Mouse (Mus musculus) heart, embryonic 11.5 days (tissue): ENCODE data around the gene Spata20. TPM values are rescaled to one million over a fixed set of nuclear protein-coding genes. Genes with fewer than 3 reads are reported as not detected.

Experiments used
- ATAC-seq: fragments of 200-750 bp; cut with Nextera tagmentation; replicated peaks from 2 replicates; pipeline ENCODE4 v1.8.0; 2017; ENCODE audit warnings: moderate library complexity; ENCODE audit not compliant: insufficient number of reproducible peaks, low FRiP score, low TSS enrichment
- H3K27ac ChIP-seq: fragments of 300-500 bp; sonication (generic); 2 replicates; pipeline ENCODE4 v1.5.1; 2014; ENCODE audit warnings: mild to moderate bottlenecking, low read depth, low read length
- H3K27me3 ChIP-seq: fragments of 300-500 bp; sonication (generic); 2 replicates; pipeline ENCODE4 v1.6.1; 2014; ENCODE audit warnings: mild to moderate bottlenecking, low read length, mixed read lengths; ENCODE audit not compliant: control insufficient read depth, insufficient read depth
- H3K36me3 ChIP-seq: fragments of 300-500 bp; sonication (generic); 2 replicates; pipeline ENCODE4 v1.6.1; 2014; ENCODE audit warnings: mild to moderate bottlenecking, low read length, moderate library complexity, mixed read lengths; ENCODE audit not compliant: control insufficient read depth, insufficient read depth
- H3K4me1 ChIP-seq: fragments of 300-500 bp; sonication (generic); 2 replicates; pipeline ENCODE4 v1.6.1; 2014; ENCODE audit warnings: low read length; ENCODE audit not compliant: control insufficient read depth, insufficient read depth
- H3K4me2 ChIP-seq: fragments of 300-500 bp; sonication (generic); 2 replicates; pipeline ENCODE4 v1.6.1; 2014; ENCODE audit warnings: mild to moderate bottlenecking, moderate library complexity
- H3K4me3 ChIP-seq: fragments of 300-500 bp; sonication (generic); 2 replicates; pipeline ENCODE4 v1.5.1; 2014; ENCODE audit warnings: low read depth, low read length
- H3K9ac ChIP-seq: fragments of 300-500 bp; sonication (generic); 2 replicates; pipeline ENCODE4 v1.6.1; 2014; ENCODE audit warnings: mild to moderate bottlenecking, low read depth, low read length, moderate library complexity
- H3K9me3 ChIP-seq: fragments of 300-500 bp; sonication (generic); replicated peaks from 2 replicates; pipeline ENCODE4 v1.6.1; 2016; ENCODE audit warnings: low read length; ENCODE audit not compliant: control insufficient read depth
- WGBS: fragments of 180-500 bp; shearing (Covaris S2); extraction: QIAGEN DNeasy Blood & Tissue Kit; methylation state at CpG from one replicate; pipeline ENCODE4 v1.1.7; 2014; ENCODE audit not compliant: insufficient replicate concordance; 5-methylcytosine and 5-hydroxymethylcytosine counted together
- polyA plus RNA-seq: library from polyadenylated mRNA; unstranded; fragments of >200 nt; fragmentation: Nextera tagmentation; extraction: Ambion mirVana; gene quantifications from 2 replicates; pipeline ENCODE4 v1.2.1, GENCODE M21; 2014

Spata20 gene
- polyA plus RNA-seq, 1 experiment from 2014 or later, result not detected

- ATAC-seq, result no peak
- H3K4me2 ChIP-seq, result no peak overlapping the region
- H3K4me3 ChIP-seq, result no peak overlapping the region
- H3K9me3 ChIP-seq, result no peaks in the 10 kb centered on the region
- no peaks in the 10 kb centered on the region for H3K36me3 ChIP-seq
- no peak overlapping the region for H3K9ac ChIP-seq
- peaks cover 6% of the 10 kb centered on the region for H3K27me3 ChIP-seq
- 91% methylated on average over 6 of the region's 6 CpGs for WGBS
- H3K4me1 ChIP-seq, result peaks cover 13% of the 10 kb centered on the region
- no peak overlapping the region for H3K27ac ChIP-seq
Measured at GRCm38 (mm10) chr11:94440421-94440820, 45.6 kb downstream of the Spata20 start.

GRCm38 (mm10) chr11:94429011-94429651 is 56.8 kb downstream of the Spata20 start:
- Histone ChIP-seq H3K9me3 (no peaks in the 10 kb centered on the region), H3K9ac (no peak overlapping the region), H3K4me1 (peaks cover 35% of the 10 kb centered on the region), H3K4me3 (no peak overlapping the region), H3K27me3 (peaks cover 41% of the 10 kb centered on the region), H3K27ac (peak overlapping the region; percentile 15), H3K36me3 (no peaks in the 10 kb centered on the region), H3K4me2 (peak overlapping the region; percentile 27; the same call in 1 of the 2 replicates)
- ATAC-seq, result no peak
- 9% methylated on average over 9 of the region's 9 CpGs for WGBS

Other genes starting within 250 kb of the Spata20 start
- gene Wfikkn2, start 240.2 kb downstream of the Spata20 start, polyA plus RNA-seq, result 1.1 and 1.8 TPM in 2 replicates
- gene Gm21885, start 204.3 kb downstream of the Spata20 start, polyA plus RNA-seq, result not detected in 2 replicates
- 77.9 and 79.4 TPM in 2 replicates for gene Luc7l3, start 164.2 kb downstream of the Spata20 start, polyA plus RNA-seq
- gene Ankrd40, start 158.2 kb downstream of the Spata20 start, polyA plus RNA-seq, result 34.3 and 34.9 TPM in 2 replicates
- gene Abcc3, start 93.2 kb downstream of the Spata20 start, polyA plus RNA-seq, result 0.34 and 0.96 TPM in 2 replicates
- gene Cacna1g, start 12.0 kb downstream of the Spata20 start, polyA plus RNA-seq, result 2.7 and 4.3 TPM in 2 replicates
- 8.2 and 9.1 TPM in 2 replicates for gene Epn3, start 13.8 kb upstream of the Spata20 start, polyA plus RNA-seq
- gene Mycbpap, start 35.6 kb upstream of the Spata20 start, polyA plus RNA-seq, result 9.1 and 9.9 TPM in 2 replicates
- 2.6 and 4.6 TPM in 2 replicates for gene Rsad1, start 63.1 kb upstream of the Spata20 start, polyA plus RNA-seq
- 0.21 TPM in 1 of 2 replicates, not detected in the other for gene Chad, start 78.9 kb upstream of the Spata20 start, polyA plus RNA-seq
- gene Acsf2, start 115.7 kb upstream of the Spata20 start, polyA plus RNA-seq, result 4.3 and 4.7 TPM in 2 replicates
- 137 and 170 TPM in 2 replicates for gene Lrrc59, start 143.6 kb upstream of the Spata20 start, polyA plus RNA-seq
- gene Mrpl27, start 167.6 kb upstream of the Spata20 start, polyA plus RNA-seq, result 128 and 136 TPM in 2 replicates
- gene Eme1, start 167.8 kb upstream of the Spata20 start, polyA plus RNA-seq, result 17.5 and 17.9 TPM in 2 replicates
- gene Xylt2, start 191.3 kb upstream of the Spata20 start, polyA plus RNA-seq, result 9.0 and 11.9 TPM in 2 replicates
- gene Gm11541, start 218.3 kb upstream of the Spata20 start, polyA plus RNA-seq, result not detected in 2 replicates